Mouse (Mus musculus): ENCODE data around the gene Leap2.
A peak's percentile ranks its signal among the peaks of the same experiment; 100 is the strongest.

The Leap2 gene

GRCm38 (mm10) chr11:53423036-53423435 lies at the start of gene Leap2:
Gene Leap2 (minus strand): TSS chr11:53423170.
- DNase-seq = peak; percentile 72

- DNase-seq = no peak
Observed at GRCm38 (mm10) chr11:53472709-53473108, 49.7 kb upstream of the Leap2 start.

GRCm38 (mm10) chr11:53469968-53470695 lies 47.2 kb upstream of the Leap2 start, which contains the start of gene Gm9837:
Gene Gm9837 (minus strand): TSS chr11:53470479.
- DNase-seq = peak; percentile 88

GRCm38 (mm10) chr11:53469294-53469967 lies 46.5 kb upstream of the Leap2 start:
- DNase-seq = no peak

- DNase-seq = peak; percentile 79
Observed at GRCm38 (mm10) chr11:53466231-53466971, 43.4 kb upstream of the Leap2 start.

GRCm38 (mm10) chr11:53463551-53464424 lies 40.8 kb upstream of the Leap2 start:
- DNase-seq = peak; percentile 53

GRCm38 (mm10) chr11:53461727-53462126 lies 38.8 kb upstream of the Leap2 start:
- DNase-seq = peak; percentile 75

- no peak for DNase-seq
Observed at GRCm38 (mm10) chr11:53460192-53460591, 37.2 kb upstream of the Leap2 start.

GRCm38 (mm10) chr11:53458996-53459395 lies 36.0 kb upstream of the Leap2 start:
- no peak for DNase-seq

GRCm38 (mm10) chr11:53457372-53457954 lies 34.5 kb upstream of the Leap2 start:
- peak; percentile 44 for DNase-seq

GRCm38 (mm10) chr11:53456474-53457371 lies 33.8 kb upstream of the Leap2 start, which contains the start of the genes Gm10447 and Shroom1:
Gene Gm10447 (minus strand): TSS chr11:53457110.
Gene Shroom1 (plus strand): TSS chr11:53457205.
- DNase-seq = peak; percentile 73

- DNase-seq = no peak
Observed at GRCm38 (mm10) chr11:53453031-53453430, 30.1 kb upstream of the Leap2 start.

- DNase-seq = peak; percentile 70
Observed at GRCm38 (mm10) chr11:53452396-53452795, 29.4 kb upstream of the Leap2 start.

GRCm38 (mm10) chr11:53451361-53451760 lies 28.4 kb upstream of the Leap2 start:
- DNase-seq = no peak

- DNase-seq = no peak
Observed at GRCm38 (mm10) chr11:53450070-53450705, 27.2 kb upstream of the Leap2 start.

- DNase-seq = peak; percentile 91
Observed at GRCm38 (mm10) chr11:53448529-53448928, 25.6 kb upstream of the Leap2 start.

- no peak for DNase-seq
Observed at GRCm38 (mm10) chr11:53447996-53448395, 25.0 kb upstream of the Leap2 start.

- DNase-seq = no peak
Observed at GRCm38 (mm10) chr11:53446183-53446582, 23.2 kb upstream of the Leap2 start.

- DNase-seq = no peak
Observed at GRCm38 (mm10) chr11:53445562-53445961, 22.6 kb upstream of the Leap2 start.

GRCm38 (mm10) chr11:53443861-53444260 lies 20.9 kb upstream of the Leap2 start:
- DNase-seq = peak; percentile 70
